Mouse (Mus musculus) intestine, embryonic 15.5 days (tissue): ENCODE data around the gene Ulk4. TPM values are rescaled to one million over a fixed set of nuclear protein-coding genes. Genes with fewer than 3 reads are reported as not detected.
A peak's percentile ranks its signal among the peaks of the same experiment; 100 is the strongest.

Source experiments
- ATAC-seq: fragments of 200-750 bp; cut with Nextera tagmentation; 2 replicates; pipeline ENCODE4 v1.8.0; 2017; ENCODE audit warnings: moderate TSS enrichment, moderate library complexity
- H3K27ac ChIP-seq: fragments of 300-500 bp; sonication (generic); 2 replicates; pipeline ENCODE4 v1.5.1; 2015; ENCODE audit warnings: mild to moderate bottlenecking, inconsistent platforms
- H3K27me3 ChIP-seq: fragments of 300-500 bp; sonication (generic); replicated peaks from 2 replicates; pipeline ENCODE4 v1.6.1; 2015; ENCODE audit warnings: inconsistent platforms
- H3K36me3 ChIP-seq: fragments of 300-500 bp; sonication (generic); 2 replicates; pipeline ENCODE4 v1.6.1; 2015; ENCODE audit warnings: inconsistent platforms
- H3K4me1 ChIP-seq: fragments of 300-500 bp; sonication (generic); replicated peaks from 2 replicates; pipeline ENCODE4 v1.6.1; 2015; ENCODE audit warnings: inconsistent platforms
- H3K4me2 ChIP-seq: fragments of 300-500 bp; sonication (generic); replicated peaks from 2 replicates; pipeline ENCODE4 v1.6.1; 2015; ENCODE audit warnings: mild to moderate bottlenecking, inconsistent platforms
- H3K4me3 ChIP-seq: fragments of 300-500 bp; sonication (generic); replicated peaks from 2 replicates; pipeline ENCODE4 v1.5.1; 2015; ENCODE audit warnings: inconsistent platforms
- H3K9ac ChIP-seq: fragments of 300-500 bp; sonication (generic); 2 replicates; pipeline ENCODE4 v1.6.1; 2015; ENCODE audit warnings: inconsistent platforms
- H3K9me3 ChIP-seq: fragments of 300-500 bp; sonication (generic); 2 replicates; pipeline ENCODE4 v1.6.1; 2016; ENCODE audit warnings: inconsistent platforms
- WGBS: fragments of 180-500 bp; shearing (Covaris S2); methylation state at CpG from one replicate; pipeline ENCODE4 v1.1.7; 2015; 5-methylcytosine and 5-hydroxymethylcytosine counted together
- polyA plus RNA-seq: library from polyadenylated mRNA; unstranded; fragments of >200 nt; fragmentation: Nextera tagmentation; extraction: Ambion mirVana; gene quantifications from 2 replicates; pipeline ENCODE4 v1.2.1, GENCODE M21; 2015

Ulk4 gene
- polyA plus RNA-seq, 1 experiment from 2014 or later = 150 TPM

- ATAC-seq = no peak
- Histone ChIP-seq H3K9ac (no peak overlapping the region), H3K27me3 (no peaks in the 10 kb centered on the region), H3K9me3 (no peaks in the 10 kb centered on the region), H3K4me2 (no peak overlapping the region), H3K36me3 (no peaks in the 10 kb centered on the region), H3K4me3 (no peak overlapping the region), H3K27ac (no peak overlapping the region), H3K4me1 (peaks cover 27% of the 10 kb centered on the region; the same call in 1 of the 2 replicates)
- 70% methylated on average over 4 of the region's 4 CpGs for WGBS
Observed at GRCm38 (mm10) chr9:120986994-120987393, 290.0 kb downstream of the Ulk4 start.

GRCm38 (mm10) chr9:120986255-120986654, 290.7 kb downstream of the Ulk4 start:
- Histone ChIP-seq H3K9ac (no peak overlapping the region), H3K27ac (peak overlapping the region; percentile 29; the same call in 1 of the 2 replicates), H3K4me1 (peaks cover 27% of the 10 kb centered on the region; the same call in 1 of the 2 replicates), H3K36me3 (no peaks in the 10 kb centered on the region), H3K4me2 (no peak overlapping the region), H3K4me3 (no peak overlapping the region), H3K9me3 (no peaks in the 10 kb centered on the region), H3K27me3 (no peaks in the 10 kb centered on the region)
- WGBS = 86% methylated on average over 3 of the region's 3 CpGs
- no peak for ATAC-seq

GRCm38 (mm10) chr9:120985524-120985923, 291.5 kb downstream of the Ulk4 start:
- H3K4me2 ChIP-seq = peak overlapping the region; percentile 11; the same call in 1 of the 2 replicates
- ATAC-seq = peak; percentile 85
- no peaks in the 10 kb centered on the region for H3K36me3 ChIP-seq
- H3K4me3 ChIP-seq = no peak overlapping the region
- peaks cover 27% of the 10 kb centered on the region; the same call in 1 of the 2 replicates for H3K4me1 ChIP-seq
- H3K9me3 ChIP-seq = no peaks in the 10 kb centered on the region
- H3K9ac ChIP-seq = no peak overlapping the region
- no peaks in the 10 kb centered on the region for H3K27me3 ChIP-seq
- H3K27ac ChIP-seq = peak overlapping the region; percentile 37
- 81% methylated on average over 5 of the region's 5 CpGs for WGBS

- peak; percentile 73 for ATAC-seq
- WGBS = 81% methylated on average over 5 of the region's 5 CpGs
Observed at GRCm38 (mm10) chr9:120985009-120985408, 292.0 kb downstream of the Ulk4 start.

GRCm38 (mm10) chr9:120984509-120984908, 292.5 kb downstream of the Ulk4 start:
- no peaks in the 10 kb centered on the region for H3K36me3 ChIP-seq
- 0 out of 2 replicates have a peak overlapping the region, but pooled peaks have one; percentile 11 for H3K27ac ChIP-seq
- peaks cover 22% of the 10 kb centered on the region; the same call in 1 of the 2 replicates for H3K4me1 ChIP-seq
- no peak for ATAC-seq
- no peak overlapping the region for H3K9ac ChIP-seq
- H3K4me2 ChIP-seq = no peak overlapping the region
- WGBS = 81% methylated on average over 5 of the region's 5 CpGs
- H3K4me3 ChIP-seq = no peak overlapping the region
- no peaks in the 10 kb centered on the region for H3K9me3 ChIP-seq
- no peaks in the 10 kb centered on the region for H3K27me3 ChIP-seq

More at GRCm38 (mm10) chr9:120985009-120985408, 292.0 kb downstream of the Ulk4 start:
- peaks cover 24% of the 10 kb centered on the region; the same call in 1 of the 2 replicates for H3K4me1 ChIP-seq
- H3K27ac ChIP-seq = peak overlapping the region; percentile 37
- H3K9me3 ChIP-seq = no peaks in the 10 kb centered on the region
- H3K36me3 ChIP-seq = no peaks in the 10 kb centered on the region
- H3K4me3 ChIP-seq = no peak overlapping the region
- H3K4me2 ChIP-seq = no peak overlapping the region
- no peak overlapping the region for H3K9ac ChIP-seq
- H3K27me3 ChIP-seq = no peaks in the 10 kb centered on the region

- no peak overlapping the region for H3K9ac ChIP-seq
- H3K4me1 ChIP-seq = peaks cover 22% of the 10 kb centered on the region; the same call in 1 of the 2 replicates
- peak; percentile 34; the same call in 1 of the 2 replicates for ATAC-seq
- H3K4me2 ChIP-seq = no peak overlapping the region
- H3K27me3 ChIP-seq = no peaks in the 10 kb centered on the region
- 62% methylated on average over 8 of the region's 8 CpGs for WGBS
- H3K9me3 ChIP-seq = no peaks in the 10 kb centered on the region
- no peaks in the 10 kb centered on the region for H3K36me3 ChIP-seq
- no peak overlapping the region for H3K27ac ChIP-seq
- H3K4me3 ChIP-seq = no peak overlapping the region
Observed at GRCm38 (mm10) chr9:120983849-120984248, 293.1 kb downstream of the Ulk4 start.

- ATAC-seq = no peak
- 88% methylated on average over 7 of the region's 7 CpGs for WGBS
Observed at GRCm38 (mm10) chr9:120981777-120982176, 295.2 kb downstream of the Ulk4 start.

DNA sequence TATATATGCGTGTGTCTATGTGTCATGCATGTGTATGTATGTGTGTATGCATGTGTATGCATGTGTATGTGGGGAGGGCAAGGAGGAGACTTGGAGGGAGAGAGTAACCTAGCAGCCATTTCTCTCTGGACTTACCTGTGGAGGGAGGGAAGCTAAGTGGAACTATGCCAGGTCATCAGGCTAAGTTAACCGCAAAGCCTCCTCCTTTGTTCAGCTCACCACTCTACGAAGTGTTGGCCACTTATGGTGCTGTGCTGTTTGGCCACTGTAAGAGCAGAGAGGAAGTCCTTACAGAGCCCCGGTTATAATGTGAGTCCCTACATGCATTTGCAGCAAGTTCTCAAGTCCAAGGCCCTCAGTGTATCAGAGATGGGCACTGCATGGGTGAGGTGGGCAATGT, 300.1 kb downstream of the Ulk4 start:
- Histone ChIP-seq H3K27me3 (no peaks in the 10 kb centered on the region), H3K4me2 (no peak overlapping the region), H3K4me1 (no peaks in the 10 kb centered on the region), H3K9me3 (no peaks in the 10 kb centered on the region), H3K9ac (no peak overlapping the region), H3K27ac (no peak overlapping the region), H3K4me3 (no peak overlapping the region), H3K36me3 (no peaks in the 10 kb centered on the region)
- WGBS = 96% methylated on average over 4 of the region's 4 CpGs
- ATAC-seq = no peak

More at GRCm38 (mm10) chr9:120981777-120982176, 295.2 kb downstream of the Ulk4 start:
- Histone ChIP-seq H3K9me3 (no peaks in the 10 kb centered on the region), H3K4me1 (peaks cover 14% of the 10 kb centered on the region; the same call in 1 of the 2 replicates), H3K36me3 (no peaks in the 10 kb centered on the region), H3K9ac (no peak overlapping the region), H3K27me3 (no peaks in the 10 kb centered on the region), H3K27ac (no peak overlapping the region), H3K4me3 (no peak overlapping the region), H3K4me2 (no peak overlapping the region)

DNA sequence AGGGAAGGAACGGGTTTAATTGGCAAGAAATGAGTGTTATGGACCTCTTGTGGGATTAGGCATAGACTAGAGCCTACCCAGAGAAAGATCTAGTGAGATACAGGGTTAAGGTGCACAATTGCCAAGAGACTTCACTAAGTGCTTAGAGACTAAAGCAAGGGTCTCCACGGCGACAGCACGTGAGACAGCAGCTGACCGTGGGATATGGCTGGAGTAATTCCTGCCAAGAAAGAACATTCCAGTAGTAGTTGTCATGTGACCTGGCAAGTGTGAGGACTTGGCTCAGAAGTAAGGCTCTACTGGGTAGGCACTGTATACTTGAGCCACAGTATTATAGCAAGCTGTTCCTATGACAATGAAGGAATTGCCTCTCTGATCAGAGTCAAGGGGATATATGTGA, 300.8 kb downstream of the Ulk4 start:
- ATAC-seq = peak; percentile 76
- Histone ChIP-seq H3K4me3 (no peak overlapping the region), H3K9me3 (no peaks in the 10 kb centered on the region), H3K36me3 (no peaks in the 10 kb centered on the region), H3K4me2 (no peak overlapping the region), H3K4me1 (no peaks in the 10 kb centered on the region), H3K27ac (no peak overlapping the region), H3K9ac (no peak overlapping the region), H3K27me3 (no peaks in the 10 kb centered on the region)
- 53% methylated on average over 5 of the region's 5 CpGs for WGBS

DNA sequence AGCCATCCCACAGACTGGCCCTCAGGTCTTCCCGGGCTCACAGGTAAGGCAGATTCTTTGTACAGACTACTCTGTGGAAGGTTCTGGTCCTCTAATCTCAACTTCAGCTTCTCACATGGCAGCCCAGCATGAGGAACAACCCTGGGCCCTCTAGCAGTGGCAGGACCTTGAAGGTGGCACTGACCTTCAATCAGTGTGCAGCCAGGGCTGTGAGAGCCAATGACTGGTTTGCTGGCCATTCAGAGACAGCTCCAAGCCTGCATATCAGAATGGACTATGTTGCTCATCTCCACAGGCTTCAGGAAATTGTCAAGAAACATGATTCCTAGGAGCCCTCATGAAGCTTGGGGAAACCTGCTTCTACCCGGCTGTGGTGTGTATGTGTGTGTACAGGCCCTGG, 302.8 kb downstream of the Ulk4 start:
- Histone ChIP-seq H3K4me1 (no peaks in the 10 kb centered on the region), H3K4me2 (no peak overlapping the region), H3K27ac (no peak overlapping the region), H3K9me3 (no peaks in the 10 kb centered on the region), H3K9ac (no peak overlapping the region), H3K4me3 (no peak overlapping the region), H3K36me3 (peaks cover 3% of the 10 kb centered on the region; the same call in 1 of the 2 replicates), H3K27me3 (no peaks in the 10 kb centered on the region)
- no peak for ATAC-seq
- 82% methylated on average over 2 of the region's 2 CpGs for WGBS

GRCm38 (mm10) chr9:120973026-120973515, 303.9 kb downstream of the Ulk4 start:
- no peak overlapping the region for H3K27ac ChIP-seq
- no peak for ATAC-seq

DNA sequence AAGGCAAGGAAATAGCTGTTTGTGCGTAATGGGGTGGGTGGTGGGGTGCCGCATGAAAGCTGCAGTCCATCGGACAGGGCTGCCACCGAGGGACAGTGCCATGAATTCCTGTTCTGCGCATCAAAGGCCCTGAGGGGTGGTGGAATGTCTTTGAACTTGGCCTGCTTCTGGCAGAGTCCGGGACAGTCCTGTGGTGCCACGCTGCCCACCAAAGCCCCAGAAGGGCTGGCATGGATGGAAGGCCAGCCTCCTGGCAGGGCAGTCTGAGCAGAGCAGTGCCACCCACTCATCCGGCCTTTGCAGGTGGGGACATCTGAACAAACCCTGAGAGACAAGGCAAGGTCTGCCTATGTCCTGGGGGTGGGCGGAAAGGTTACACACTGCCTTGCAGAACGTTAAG, 312.0 kb downstream of the Ulk4 start:
- no peak overlapping the region for H3K4me2 ChIP-seq
- 0 out of 2 replicates have a peak, but pooled peaks cover 9% of the 10 kb centered on the region for H3K4me1 ChIP-seq
- H3K27me3 ChIP-seq = no peaks in the 10 kb centered on the region
- WGBS = 90% methylated on average over 10 of the region's 10 CpGs
- no peak overlapping the region for H3K9ac ChIP-seq
- no peak for ATAC-seq
- H3K9me3 ChIP-seq = no peaks in the 10 kb centered on the region
- H3K27ac ChIP-seq = no peak overlapping the region
- H3K36me3 ChIP-seq = peaks cover 70% of the 10 kb centered on the region
- H3K4me3 ChIP-seq = no peak overlapping the region

More at GRCm38 (mm10) chr9:120973026-120973515, 303.9 kb downstream of the Ulk4 start:
- Histone ChIP-seq H3K4me3 (no peak overlapping the region), H3K4me1 (no peaks in the 10 kb centered on the region), H3K36me3 (peaks cover 14% of the 10 kb centered on the region), H3K9ac (no peak overlapping the region), H3K9me3 (no peaks in the 10 kb centered on the region), H3K4me2 (no peak overlapping the region), H3K27me3 (no peaks in the 10 kb centered on the region)
- WGBS = 54% methylated on average over 6 of the region's 6 CpGs

GRCm38 (mm10) chr9:120964224-120964623, 312.8 kb downstream of the Ulk4 start:
- no peak overlapping the region for H3K9ac ChIP-seq
- H3K4me1 ChIP-seq = 0 out of 2 replicates have a peak, but pooled peaks cover 9% of the 10 kb centered on the region
- no peak overlapping the region for H3K4me3 ChIP-seq
- no peak for ATAC-seq
- WGBS = 77% methylated on average over 5 of the region's 5 CpGs
- no peaks in the 10 kb centered on the region for H3K9me3 ChIP-seq
- H3K36me3 ChIP-seq = peaks cover 74% of the 10 kb centered on the region
- H3K27ac ChIP-seq = no peak overlapping the region
- H3K27me3 ChIP-seq = no peaks in the 10 kb centered on the region
- H3K4me2 ChIP-seq = no peak overlapping the region
